Mouse (Mus musculus) lung, adult 2 months (tissue): ENCODE results near the gene Nr1h2.

ENCODE experiments used
- CTCF ChIP-seq: fragments of 200-500 bp; IDR thresholded peaks from 2 replicates; pipeline ENCODE4 v1.5.1; 2011; ENCODE audit warnings: mild to moderate bottlenecking, low read length, control low read depth; ENCODE audit not compliant: insufficient read depth
- POLR2A ChIP-seq: fragments of 200-500 bp; IDR thresholded peaks from 2 replicates; pipeline ENCODE4 v1.6.1; 2011; ENCODE audit warnings: low read depth, mild to moderate bottlenecking, control low read depth, low read length, borderline replicate concordance; ENCODE audit errors: extremely low read depth

- TF ChIP-seq CTCF: no peak
- TF ChIP-seq POLR2A: no peak
Measured at GRCm38 (mm10) chr7:44531207-44531606, 22.5 kb downstream of the Nr1h2 start.
